Comparison of ENCODE assay signal across 20 mouse cellular contexts in genomic region chr2:60298266-60298665, GRCm38 (mm10). TPM values are rescaled to one million over a fixed set of nuclear protein-coding genes. Genes with fewer than 3 reads are reported as not detected.
DNase-seq lines count a peak whose midpoint lies in the region; ATAC-seq and TF ChIP-seq lines count a peak whose summit lies in the region.
"Had no signal": no experiment of that assay in that cellular context is flagged by ENCODE, and none has a peak within 500 bp of the region (broad histone marks: within the 10 kb centered on the region; RNA-seq: fewer than 3 reads in every experiment).

No protein-coding gene starts in this region.

- peak; percentile 99 for ATAC-seq in neutrophil, adult 5-6 weeks (ENCODE audit: extremely low read depth, insufficient number of reproducible peaks, low FRiP score, poor library complexity, severe bottlenecking)
- no peak for ATAC-seq in stomach, postnatal 0 days (ENCODE audit: low FRiP score, low TSS enrichment)
- ATAC-seq in hindbrain, embryonic 11.5 days (ENCODE audit: low FRiP score) = no peak
- ATAC-seq: CD4-positive, CD25-positive, alpha-beta regulatory T cell, adult 4 months; hindbrain, embryonic 16.5 days had no signal

- TF ChIP-seq CTCF in stomach, postnatal 0 days (IDR thresholded peaks at IDR 0.05; ENCODE audit: low read depth) = no peak

- peak; percentile 27 to 65 for DNase-seq in spleen, postnatal 4 days (ENCODE audit: low spot score in 2 of 2)
- DNase-seq in spleen, adult 12 weeks (ENCODE audit: low spot score) = no peak
- peak; percentile 76 for DNase-seq in R1 (ENCODE audit: low read depth, low spot score)
- peak; percentile 25 for DNase-seq in lung, postnatal 10 days
- DNase-seq in stomach, postnatal 0 days (ENCODE audit: low spot score) = no peak
- DNase-seq in thymus, postnatal 25 days = no peak
- DNase-seq in hindbrain, embryonic 11.5 days (ENCODE audit: low spot score) = no peak
- DNase-seq: cerebellum, adult 9-11 months; gastrocnemius, postnatal 25 days; heart, postnatal 14 days; kidney, adult 2 months; kidney, postnatal 36 days; retina, postnatal 1 day; thymus, postnatal 4 days had no signal

- no peaks in the 10 kb centered on the region for H3K9me3 ChIP-seq in stomach, postnatal 0 days (ENCODE audit: control insufficient read depth, low read length)
- no peaks in the 10 kb centered on the region for H3K9me3 ChIP-seq in hindbrain, embryonic 11.5 days (ENCODE audit: control insufficient read depth, low read length)
- H3K9me3 ChIP-seq: limb, embryonic 15.5 days; midbrain, embryonic 12.5 days had no signal

- H3K4me2 ChIP-seq in stomach, postnatal 0 days (replicated peaks; ENCODE audit: low read depth) = no peak overlapping the region
- H3K4me2 ChIP-seq in hindbrain, embryonic 11.5 days (replicated peaks; ENCODE audit: low read depth, low read length) = no peak overlapping the region
- H3K4me2 ChIP-seq: heart, embryonic 11.5 days; limb, embryonic 15.5 days; midbrain, embryonic 12.5 days had no signal

- no peaks in the 10 kb centered on the region for H3K36me3 ChIP-seq in stomach, postnatal 0 days (ENCODE audit: control insufficient read depth, insufficient read depth, low read length)
- H3K36me3 ChIP-seq in hindbrain, embryonic 11.5 days (ENCODE audit: control insufficient read depth, insufficient read depth, low read length) = no peaks in the 10 kb centered on the region
- H3K36me3 ChIP-seq: limb, embryonic 15.5 days; midbrain, embryonic 12.5 days had no signal

- H3K27me3 ChIP-seq in stomach, postnatal 0 days (ENCODE audit: control insufficient read depth, insufficient read depth, low read length) = no peaks in the 10 kb centered on the region
- H3K27me3 ChIP-seq in hindbrain, embryonic 11.5 days (ENCODE audit: control insufficient read depth, insufficient read depth, low read length) = no peaks in the 10 kb centered on the region
- H3K27me3 ChIP-seq: limb, embryonic 15.5 days; midbrain, embryonic 12.5 days had no signal

- H3K9ac ChIP-seq in stomach, postnatal 0 days (ENCODE audit: low read length) = no peak overlapping the region
- no peak overlapping the region for H3K9ac ChIP-seq in hindbrain, embryonic 11.5 days (ENCODE audit: low read depth, low read length)
- H3K9ac ChIP-seq: limb, embryonic 15.5 days; midbrain, embryonic 12.5 days had no signal

- no peak overlapping the region for H3K27ac ChIP-seq in stomach, postnatal 0 days (replicated peaks)
- no peak overlapping the region for H3K27ac ChIP-seq in hindbrain, embryonic 11.5 days (ENCODE audit: low read depth, low read length)
- H3K27ac ChIP-seq: limb, embryonic 15.5 days; midbrain, embryonic 12.5 days had no signal

- no peak overlapping the region for H3K4me3 ChIP-seq in stomach, postnatal 0 days (ENCODE audit: low read depth, low read length)
- H3K4me3 ChIP-seq in hindbrain, embryonic 11.5 days (ENCODE audit: low read depth, low read length) = no peak overlapping the region
- H3K4me3 ChIP-seq: limb, embryonic 15.5 days; midbrain, embryonic 12.5 days had no signal

- 84% methylated on average over 3 of the region's 3 CpGs for WGBS in stomach, postnatal 0 days
- WGBS in hindbrain, embryonic 11.5 days = 82% methylated on average over 3 of the region's 3 CpGs

- no peaks in the 10 kb centered on the region for H3K4me1 ChIP-seq in stomach, postnatal 0 days (replicated peaks; ENCODE audit: control insufficient read depth, insufficient read depth)
- no peaks in the 10 kb centered on the region for H3K4me1 ChIP-seq in hindbrain, embryonic 11.5 days (replicated peaks; ENCODE audit: control insufficient read depth, insufficient read depth, low read length)
- H3K4me1 ChIP-seq: limb, embryonic 15.5 days; midbrain, embryonic 12.5 days had no signal

- TF ChIP-seq EP300 in stomach, postnatal 0 days (optimal IDR thresholded peaks at IDR 0.05) = no peak

RNA-seq across cellular contexts. Expression of gene Cd302, which starts 14.0 kb away (rescaled TPM):
- 2.3 and 4.0 TPM in 2 replicates for total RNA-seq in neutrophil, adult 5-6 weeks (2017)
- 25.6 and 26.0 TPM in 2 replicates for polyA plus RNA-seq in stomach, postnatal 0 days (2015; fragmentation: Nextera tagmentation; extraction: Ambion mirVana)
- polyA plus RNA-seq in hindbrain, embryonic 11.5 days (2014; fragmentation: Nextera tagmentation; extraction: Ambion mirVana) = 20.0 and 21.2 TPM in 2 replicates

Comparison
In these comparisons a context has a peak if more than half of its experiments do, and no peak if none do; other contexts are left out.
1. DNase-seq: peak in spleen, postnatal 4 days (2 of 2), R1 (single experiment) and lung, postnatal 10 days (single experiment); none in spleen, adult 12 weeks (single experiment), stomach, postnatal 0 days (single experiment), thymus, postnatal 25 days (single experiment) and hindbrain, embryonic 11.5 days (single experiment).